Mouse (Mus musculus): Measurements from ENCODE around the gene Rhd.

The Rhd gene

DNA sequence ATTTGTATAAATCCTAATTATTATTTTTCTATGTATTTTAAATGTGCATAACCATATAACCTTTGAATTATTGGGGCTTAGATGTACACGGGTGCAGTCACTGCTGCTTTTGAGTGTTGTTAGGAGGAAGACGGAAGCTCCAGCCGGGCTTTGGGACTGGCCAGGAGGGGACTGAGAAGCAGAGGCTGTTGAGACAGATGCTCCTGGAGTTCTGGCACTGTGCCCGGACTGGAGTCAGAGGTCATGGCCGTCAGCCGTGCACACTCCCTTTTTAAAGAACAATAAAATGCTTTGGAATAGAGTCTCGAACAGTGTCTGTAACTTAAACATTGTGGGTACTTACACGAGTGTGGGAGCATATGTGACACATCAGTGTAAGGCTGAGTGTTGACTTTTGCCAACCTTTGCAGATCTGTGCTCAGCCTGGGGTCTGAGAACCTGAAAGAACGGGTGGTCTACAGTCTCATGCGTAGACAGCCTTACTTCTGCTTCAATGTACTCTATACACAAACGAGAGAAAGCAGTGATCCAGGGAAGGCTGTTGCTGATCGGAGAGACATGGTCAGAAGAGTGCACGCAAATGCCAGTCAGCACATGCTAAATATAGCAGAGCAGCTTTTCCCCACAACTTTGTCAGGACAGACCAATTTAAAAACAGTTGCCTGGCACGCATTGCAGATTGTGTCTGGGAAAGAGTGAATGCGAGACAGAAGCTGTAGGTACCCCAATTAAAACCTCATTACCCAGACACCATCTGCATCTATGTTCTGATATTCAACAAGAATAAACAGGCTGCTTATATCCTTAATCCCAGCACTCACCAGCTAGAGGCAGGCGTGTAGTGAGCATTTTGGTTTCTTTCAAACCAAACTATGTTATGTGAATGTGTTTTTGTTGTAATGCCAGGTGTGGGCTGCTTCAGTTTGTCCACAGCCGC, 73.2 kb downstream of the Rhd start:
- DNase-seq: no peak

DNA sequence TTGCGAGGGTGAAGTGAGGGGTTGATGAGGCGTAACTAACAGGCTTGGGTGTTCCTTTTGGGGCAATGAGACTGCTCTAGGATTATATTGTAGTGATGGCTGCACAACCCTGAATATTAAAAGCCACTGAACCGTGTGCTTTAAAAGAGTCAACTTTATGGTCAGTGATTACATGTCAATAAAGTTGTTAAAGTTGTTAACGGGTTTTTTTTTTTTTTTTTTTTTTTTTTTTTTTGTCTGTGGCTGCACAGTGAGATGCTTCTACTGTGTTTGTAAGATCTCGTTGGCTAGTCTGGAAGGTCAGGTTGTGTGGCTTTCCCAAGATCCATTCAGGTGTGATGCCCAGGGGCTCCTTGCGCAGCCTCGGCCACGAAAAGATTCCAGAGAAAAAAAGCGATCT, 75.6 kb downstream of the Rhd start:
- DNase-seq: no peak

DNA sequence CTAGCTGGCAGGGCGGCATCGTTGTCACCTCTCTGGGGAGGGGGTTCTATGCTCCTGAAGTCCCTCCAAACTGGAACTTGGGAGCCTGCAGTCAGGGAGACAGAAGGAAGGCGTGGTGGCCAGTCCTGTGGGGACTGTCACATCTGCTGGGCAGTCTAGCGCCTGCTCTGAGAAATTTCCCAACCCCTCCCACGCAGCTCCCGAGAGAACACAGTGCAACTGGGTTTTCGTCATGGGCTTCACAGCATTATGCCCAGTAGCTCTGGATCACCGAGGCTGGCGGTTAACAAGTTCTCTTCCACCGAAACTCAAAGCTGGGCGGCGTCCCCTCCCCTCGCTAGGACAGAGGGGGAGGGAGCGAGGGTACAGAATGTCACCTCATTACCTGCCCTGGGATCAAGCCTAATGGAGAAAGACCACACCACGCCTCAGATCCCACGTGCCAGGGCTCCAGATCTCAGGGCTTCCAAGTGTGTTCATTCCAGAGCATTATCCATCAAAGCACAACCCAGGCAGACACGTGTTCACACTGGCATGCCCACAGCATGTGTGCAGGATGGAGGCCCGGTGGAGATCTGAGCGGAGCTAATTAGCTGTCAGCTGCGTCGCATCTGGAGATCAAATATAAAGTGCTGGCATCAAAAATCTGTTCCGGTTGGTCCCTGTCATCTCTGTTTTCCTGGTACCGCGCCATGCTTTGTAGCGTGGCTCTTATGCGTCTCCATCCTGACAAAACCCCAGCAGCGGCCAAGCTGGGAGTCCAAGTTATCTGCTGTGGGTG, 79.6 kb downstream of the Rhd start:
- DNase-seq: no peak
